Mouse (Mus musculus) cerebellum, adult 2 months (tissue): ENCODE measurements around the gene Mgat3. TPM values are rescaled to one million over a fixed set of nuclear protein-coding genes. Genes with fewer than 3 reads are reported as not detected.

ENCODE experiments used
- DNase-seq, 2 experiments: peaks; one replicate each; pipeline ENCODE4 v3.0.0; 2021
- H3K27ac ChIP-seq: fragments of 200-500 bp; 2 replicates; pipeline ENCODE4 v1.5.1; 2012; ENCODE audit warnings: low read length, control low read depth, inconsistent platforms; ENCODE audit not compliant: insufficient read depth
- H3K27me3 ChIP-seq: fragments of 200-500 bp; 2 replicates; pipeline ENCODE4 v1.6.1; 2012; ENCODE audit warnings: inconsistent platforms, mild to moderate bottlenecking, low read length, moderate library complexity; ENCODE audit not compliant: control insufficient read depth, insufficient read depth
- H3K4me1 ChIP-seq: fragments of 200-500 bp; 2 replicates; pipeline ENCODE4 v1.6.1; 2011; ENCODE audit warnings: low read length; ENCODE audit not compliant: control insufficient read depth, insufficient read depth
- H3K4me3 ChIP-seq: fragments of 200-500 bp; replicated peaks from 2 replicates; pipeline ENCODE3; 2011; ENCODE audit warnings: mild to moderate bottlenecking, low read depth, low read length, control low read depth; ENCODE audit not compliant: insufficient read depth
- CTCF ChIP-seq: fragments of 200-500 bp; IDR thresholded peaks from 2 replicates; pipeline ENCODE4 v1.5.1; 2011; ENCODE audit warnings: low read depth, mild to moderate bottlenecking, control low read depth, low read length, moderate library complexity, borderline replicate concordance; ENCODE audit not compliant: insufficient read depth
- POLR2A ChIP-seq: fragments of 200-500 bp; IDR thresholded peaks from 2 replicates; pipeline ENCODE4 v1.6.1; 2011; ENCODE audit warnings: low read length, control low read depth, borderline replicate concordance; ENCODE audit not compliant: insufficient read depth
- WGBS: fragments of 180-500 bp; shearing (Covaris S2); methylation state at CpG from one replicate; pipeline ENCODE4 v1.1.7; 2018; 5-methylcytosine and 5-hydroxymethylcytosine counted together
- polyA plus RNA-seq: library from polyadenylated mRNA; depleted of rRNA; stranded (reverse); fragments of >200 nt; gene quantifications from 2 replicates; pipeline ENCODE4 v1.2.3, GENCODE M21; 2012

Gene Mgat3
- polyA plus RNA-seq, 1 experiment = 106 TPM

DNA sequence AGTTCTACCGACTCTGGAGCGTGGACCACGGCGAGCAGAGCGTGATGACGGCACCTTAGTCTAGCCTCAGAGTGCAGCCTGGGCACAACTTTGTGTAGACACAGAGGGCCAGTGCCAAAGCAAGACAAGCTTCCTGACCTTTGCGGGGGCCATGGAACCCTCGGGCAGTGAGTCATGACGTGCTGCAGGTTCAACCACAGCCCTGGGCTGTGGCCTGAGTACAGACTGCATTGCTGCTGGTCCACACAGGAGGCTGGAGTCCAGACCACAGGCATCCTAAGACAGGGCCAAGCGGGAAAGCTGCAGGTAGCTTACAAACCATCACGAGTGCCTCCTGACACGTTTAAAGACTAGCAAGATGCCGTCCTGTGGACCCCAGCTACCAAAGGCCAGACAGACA lies 13.3 kb upstream of the Mgat3 start:
- Histone ChIP-seq H3K4me3 (no peak overlapping the region), H3K4me1 (peaks cover 69% of the 10 kb centered on the region), H3K27ac (peak overlapping the region; percentile 11; the same call in 1 of the 2 replicates), H3K27me3 (no peaks in the 10 kb centered on the region)
- DNase-seq = peak in 1 of 2 experiments; percentile 35
- WGBS = 76% methylated on average over 13 of the region's 13 CpGs
- TF ChIP-seq POLR2A (no peak), CTCF (no peak)

DNA sequence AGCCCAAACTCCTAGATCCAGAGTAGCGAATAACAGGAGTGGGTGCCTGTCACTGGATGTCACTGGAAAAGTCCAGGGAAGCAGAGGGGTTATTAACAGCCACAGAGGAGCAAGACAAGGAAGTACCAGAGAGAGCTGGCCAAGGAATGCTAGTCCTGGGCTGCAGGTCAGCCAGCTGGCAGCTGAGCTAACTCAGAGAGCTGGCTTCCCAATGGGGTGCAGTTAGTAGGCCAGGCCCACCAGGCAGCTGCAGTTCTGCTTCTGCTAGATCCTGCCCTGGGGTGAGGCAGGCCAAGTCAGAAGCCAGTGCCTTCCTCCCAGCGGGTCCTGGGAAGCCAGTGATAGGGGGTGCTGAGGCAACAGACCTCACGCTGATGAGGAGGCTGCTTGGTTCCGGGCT lies 12.8 kb upstream of the Mgat3 start:
- Histone ChIP-seq H3K27ac (peak overlapping the region; percentile 11; the same call in 1 of the 2 replicates), H3K27me3 (no peaks in the 10 kb centered on the region), H3K4me1 (peaks cover 71% of the 10 kb centered on the region), H3K4me3 (no peak overlapping the region)
- DNase-seq = peak; percentile 58 to 66
- no peak for TF ChIP-seq POLR2A
- TF ChIP-seq CTCF = no peak
- WGBS = 40% methylated on average over 4 of the region's 4 CpGs

DNA sequence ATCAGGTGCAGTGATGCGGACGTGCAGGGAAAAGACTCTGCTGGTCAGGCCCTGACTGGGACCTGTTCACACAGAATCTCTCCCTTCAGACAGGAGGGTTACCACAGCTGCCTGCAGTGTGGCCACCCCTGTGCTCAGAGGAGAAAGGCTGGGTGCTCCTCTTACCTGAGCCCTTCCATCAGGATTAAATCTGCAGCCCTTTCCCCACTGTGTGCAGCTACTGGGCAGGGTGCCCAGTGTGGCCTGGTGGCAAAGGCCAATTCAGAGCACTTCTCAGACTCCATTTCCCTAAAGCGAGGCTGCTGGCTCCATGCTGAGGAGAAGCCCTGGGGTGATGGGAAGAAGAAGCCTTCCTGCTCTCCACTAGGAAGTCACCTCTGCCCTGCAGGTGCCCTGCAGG lies 12.3 kb upstream of the Mgat3 start:
- TF ChIP-seq CTCF (no peak), POLR2A (no peak)
- H3K4me1 ChIP-seq = peaks cover 71% of the 10 kb centered on the region
- DNase-seq = no peak
- 0 out of 2 replicates have a peak overlapping the region, but pooled peaks have one; percentile 11 for H3K27ac ChIP-seq
- 59% methylated on average over 3 of the region's 3 CpGs for WGBS
- no peak overlapping the region for H3K4me3 ChIP-seq
- no peaks in the 10 kb centered on the region for H3K27me3 ChIP-seq

DNA sequence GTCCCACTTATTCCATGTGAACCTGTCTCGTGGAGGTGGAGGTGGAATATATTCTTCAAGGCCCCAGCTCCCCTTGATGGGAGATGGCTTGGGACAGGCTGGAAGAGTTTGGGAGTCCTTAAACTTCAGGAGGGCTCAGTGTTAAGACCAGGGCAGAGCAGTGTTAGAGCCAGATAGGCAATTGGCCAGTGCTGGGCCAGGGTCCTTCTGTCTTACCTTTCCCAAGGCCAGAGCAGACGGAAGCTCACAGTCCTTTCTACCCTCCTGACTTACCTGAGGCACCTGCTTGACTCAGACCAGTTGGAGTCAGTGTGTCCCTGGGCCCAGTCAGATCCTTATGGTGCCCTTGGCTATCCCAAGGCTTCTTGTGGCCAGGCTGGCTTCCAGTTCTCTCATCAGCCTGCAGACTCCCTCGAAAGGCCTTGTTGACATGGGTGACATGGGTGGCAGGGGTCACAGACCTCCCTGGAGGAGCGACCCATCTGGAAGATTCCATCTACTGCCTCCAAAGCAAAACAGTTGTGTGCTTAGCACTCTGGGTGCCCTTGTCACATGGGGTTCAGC lies 11.0 kb upstream of the Mgat3 start:
- Histone ChIP-seq H3K4me3 (no peak overlapping the region), H3K4me1 (peaks cover 75% of the 10 kb centered on the region), H3K27ac (peak overlapping the region; percentile 88; the same call in 1 of the 2 replicates), H3K27me3 (no peaks in the 10 kb centered on the region)
- TF ChIP-seq CTCF = no peak
- TF ChIP-seq POLR2A = no peak
- 66% methylated on average over 4 of the region's 4 CpGs for WGBS
- DNase-seq = peak; percentile 56

DNA sequence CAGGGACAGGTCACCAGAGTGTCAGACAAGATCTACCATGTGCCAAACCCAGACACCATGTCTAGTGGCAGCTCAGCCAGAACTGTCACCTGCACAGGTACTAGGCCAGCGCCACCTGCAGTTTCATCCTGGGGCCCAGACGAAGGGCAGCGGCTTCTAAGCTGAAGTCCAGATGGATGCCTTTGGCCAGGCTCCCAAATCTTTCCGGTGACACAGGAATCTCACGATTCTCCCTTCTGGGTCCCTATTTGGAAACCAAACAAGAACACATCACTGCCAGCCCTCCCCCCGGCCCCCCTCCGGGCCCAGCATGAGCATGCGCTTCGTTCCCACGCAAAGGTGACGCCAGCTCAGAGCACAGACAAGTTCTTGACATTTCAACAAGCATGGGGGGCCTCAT lies 10.2 kb upstream of the Mgat3 start:
- peaks cover 75% of the 10 kb centered on the region for H3K4me1 ChIP-seq
- H3K27me3 ChIP-seq = no peaks in the 10 kb centered on the region
- peak overlapping the region; percentile 88 for H3K27ac ChIP-seq
- H3K4me3 ChIP-seq = no peak overlapping the region
- TF ChIP-seq POLR2A = no peak
- TF ChIP-seq CTCF = peak; percentile 37; the same call in 1 of the 2 replicates
- 13% methylated on average over 11 of the region's 11 CpGs for WGBS
- DNase-seq = peak; percentile 98 to 99

DNA sequence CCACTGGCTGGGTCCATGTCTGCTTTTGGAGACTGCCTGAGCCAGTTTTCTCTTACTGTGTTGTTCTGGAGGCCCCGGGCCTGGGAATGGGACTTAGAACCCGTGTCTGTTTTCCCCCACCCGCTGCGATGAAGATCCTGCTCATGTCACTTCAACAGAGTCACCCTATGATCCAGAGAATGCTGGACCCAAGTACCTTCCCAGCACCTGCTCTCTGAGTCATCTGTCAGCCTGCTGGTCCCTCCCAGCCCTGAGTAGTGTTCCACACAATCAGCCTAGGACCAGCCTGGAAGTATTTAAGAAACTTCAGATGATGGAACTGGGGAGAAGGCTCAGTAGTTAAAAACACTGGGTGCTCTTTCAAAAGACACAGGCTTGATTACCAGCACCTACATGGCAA lies 9.8 kb upstream of the Mgat3 start:
- DNase-seq = no peak
- H3K27ac ChIP-seq = peak overlapping the region; percentile 88
- no peaks in the 10 kb centered on the region for H3K27me3 ChIP-seq
- 4% methylated on average over 4 of the region's 4 CpGs for WGBS
- no peak overlapping the region for H3K4me3 ChIP-seq
- H3K4me1 ChIP-seq = peaks cover 72% of the 10 kb centered on the region
- TF ChIP-seq POLR2A (no peak), CTCF (no peak)

DNA sequence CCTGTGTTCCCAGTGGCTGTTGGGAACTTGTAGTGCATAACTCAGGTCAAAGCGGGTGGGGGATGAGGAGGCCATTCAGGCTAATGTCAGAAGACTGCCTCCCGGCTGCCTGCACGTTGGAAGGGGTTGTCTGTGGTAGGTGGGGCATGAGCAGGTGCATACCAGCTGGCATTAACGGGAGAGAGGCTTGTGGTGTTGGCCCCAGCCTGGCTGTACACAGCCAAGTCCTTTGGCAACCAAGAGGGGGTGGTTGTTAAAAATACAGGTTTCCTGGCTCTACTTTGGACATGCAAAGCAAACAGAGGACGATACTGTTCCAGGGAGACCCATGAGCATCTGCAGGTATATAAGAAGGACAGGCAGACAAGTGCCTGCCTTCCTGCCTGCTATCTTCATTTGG lies 8.1 kb upstream of the Mgat3 start:
- 6% methylated on average over 5 of the region's 5 CpGs for WGBS
- Histone ChIP-seq H3K27ac (peak overlapping the region; percentile 14), H3K4me3 (no peak overlapping the region), H3K27me3 (no peaks in the 10 kb centered on the region), H3K4me1 (peaks cover 73% of the 10 kb centered on the region)
- TF ChIP-seq POLR2A = no peak
- no peak for TF ChIP-seq CTCF
- peak; percentile 80 to 92 for DNase-seq

DNA sequence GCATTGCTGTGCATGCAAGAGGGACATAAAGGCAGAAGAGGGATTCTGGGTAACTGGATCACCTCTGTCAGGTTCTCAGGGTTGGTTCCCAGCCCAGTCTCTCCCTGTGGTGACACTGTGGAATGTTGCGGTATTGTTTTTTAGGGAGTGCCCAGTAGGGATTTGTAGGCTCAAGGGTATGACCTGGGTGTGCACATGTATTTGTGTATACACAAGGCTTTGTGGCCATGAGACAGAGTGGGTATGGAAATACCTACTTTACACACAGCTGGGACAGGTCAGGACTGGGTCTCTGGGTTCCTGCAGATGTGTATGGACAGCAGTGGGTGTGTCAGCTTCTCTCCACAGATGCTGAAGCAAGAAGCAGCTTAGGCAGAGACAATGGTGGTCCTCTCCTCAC lies 4.0 kb upstream of the Mgat3 start:
- no peak overlapping the region for H3K27ac ChIP-seq
- 80% methylated on average over 1 of the region's 1 CpGs for WGBS
- TF ChIP-seq POLR2A (no peak), CTCF (no peak)
- H3K4me1 ChIP-seq = peaks cover 47% of the 10 kb centered on the region
- no peak overlapping the region for H3K4me3 ChIP-seq
- no peak for DNase-seq
- H3K27me3 ChIP-seq = no peaks in the 10 kb centered on the region

DNA sequence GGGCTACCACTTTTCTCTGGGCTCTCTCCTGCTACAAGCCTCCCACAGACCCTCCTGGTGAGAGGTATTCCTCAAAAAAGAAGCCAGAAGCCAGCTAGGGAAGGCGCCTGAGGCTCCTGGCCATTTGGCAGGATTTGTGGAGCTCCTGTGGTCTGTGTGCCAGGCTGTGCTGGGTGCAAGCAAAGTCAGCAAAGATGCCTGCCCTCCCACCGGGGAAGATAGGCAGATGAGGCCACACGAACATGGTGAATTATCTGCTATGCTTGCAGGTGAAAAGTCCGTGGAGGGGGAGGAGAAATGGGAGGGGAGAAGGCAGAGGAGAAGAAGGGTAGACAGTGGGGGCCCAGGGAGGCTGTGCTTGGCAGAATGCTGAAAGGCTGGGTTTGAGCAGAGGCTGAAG lies 3.2 kb upstream of the Mgat3 start:
- 12% methylated on average over 4 of the region's 4 CpGs for WGBS
- no peak overlapping the region for H3K27ac ChIP-seq
- peaks cover 41% of the 10 kb centered on the region for H3K4me1 ChIP-seq
- no peak overlapping the region for H3K4me3 ChIP-seq
- TF ChIP-seq POLR2A = no peak
- no peak for TF ChIP-seq CTCF
- no peaks in the 10 kb centered on the region for H3K27me3 ChIP-seq
- peak; percentile 65 to 72 for DNase-seq
